Mouse (Mus musculus): ENCODE measurements at regions not wholly inside any gene's neighbourhood (a gene's known extent, or its start where the extent isn't known, plus 50 kb on each side); places are given as distances from the start of the nearest gene placed in this dataset.

DNA sequence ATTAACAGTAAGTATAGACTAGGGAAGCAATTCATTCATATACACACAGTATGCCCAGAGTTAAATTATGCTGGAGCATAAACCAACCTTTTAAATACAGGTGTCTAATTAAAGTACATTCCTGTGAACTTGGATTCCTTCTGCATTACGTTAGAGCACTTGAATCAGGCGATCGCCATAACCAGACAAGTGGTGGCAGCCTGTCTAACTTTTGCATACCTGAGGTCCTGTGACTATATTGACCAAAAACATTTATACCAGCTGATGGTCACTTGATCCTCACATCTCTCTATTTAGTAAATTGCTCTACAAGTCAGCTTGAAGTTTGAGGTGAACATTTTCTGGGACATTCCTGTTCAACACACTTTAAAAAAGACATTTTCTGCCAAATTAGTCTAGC is 330.5 kb downstream of the Tex13c3 start:
- Histone ChIP-seq H3K9me3 (ENCODE audit: control insufficient read depth, low read length) (no peaks in the 10 kb centered on the region), H3K4me1 (ENCODE audit: control insufficient read depth, insufficient read depth, low read length) (no peaks in the 10 kb centered on the region), H3K27ac (ENCODE audit: low read depth, low read length) (no peak overlapping the region), H3K4me3 (ENCODE audit: low read length) (no peak overlapping the region), H3K9ac (ENCODE audit: low read depth, low read length) (no peak overlapping the region), H3K4me2 (replicated peaks; ENCODE audit: low read depth, low read length) (no peak overlapping the region), H3K27me3 (ENCODE audit: control insufficient read depth, insufficient read depth, low read length) (no peaks in the 10 kb centered on the region), H3K36me3 (ENCODE audit: control insufficient read depth, insufficient read depth, low read length) (no peaks in the 10 kb centered on the region)
- ATAC-seq (ENCODE audit: low FRiP score, low TSS enrichment) = no peak
- WGBS = 91% methylated on average over 3 of the region's 3 CpGs

GRCm38 (mm10) chrX:19148672-19149071 is 332.4 kb downstream of the Tex13c3 start:
- Histone ChIP-seq H3K4me3 (ENCODE audit: low read length) (no peak overlapping the region), H3K4me2 (replicated peaks; ENCODE audit: low read depth, low read length) (no peak overlapping the region), H3K9me3 (ENCODE audit: control insufficient read depth, low read length) (no peaks in the 10 kb centered on the region), H3K27ac (ENCODE audit: low read depth, low read length) (no peak overlapping the region), H3K27me3 (ENCODE audit: control insufficient read depth, insufficient read depth, low read length) (no peaks in the 10 kb centered on the region), H3K36me3 (ENCODE audit: control insufficient read depth, insufficient read depth, low read length) (no peaks in the 10 kb centered on the region), H3K4me1 (ENCODE audit: control insufficient read depth, insufficient read depth, low read length) (no peaks in the 10 kb centered on the region), H3K9ac (ENCODE audit: low read depth, low read length) (no peak overlapping the region)
- ATAC-seq (ENCODE audit: low FRiP score, low TSS enrichment) = no peak
- WGBS = 79% methylated on average over 1 of the region's 1 CpGs

- WGBS = 90% methylated on average over 3 of the region's 3 CpGs
- Histone ChIP-seq H3K36me3 (ENCODE audit: control insufficient read depth, insufficient read depth, low read length) (no peaks in the 10 kb centered on the region), H3K9me3 (ENCODE audit: control insufficient read depth, low read length) (no peaks in the 10 kb centered on the region), H3K4me2 (replicated peaks; ENCODE audit: low read depth, low read length) (no peak overlapping the region), H3K4me3 (ENCODE audit: low read length) (no peak overlapping the region), H3K27me3 (ENCODE audit: control insufficient read depth, insufficient read depth, low read length) (no peaks in the 10 kb centered on the region), H3K9ac (ENCODE audit: low read depth, low read length) (no peak overlapping the region), H3K4me1 (ENCODE audit: control insufficient read depth, insufficient read depth, low read length) (no peaks in the 10 kb centered on the region), H3K27ac (ENCODE audit: low read depth, low read length) (no peak overlapping the region)
- ATAC-seq (ENCODE audit: low FRiP score, low TSS enrichment) = no peak
Measured at GRCm38 (mm10) chrX:19148251-19148650, 332.9 kb downstream of the Tex13c3 start.

- no peak for ATAC-seq (ENCODE audit: low FRiP score, low TSS enrichment)
- Histone ChIP-seq H3K4me2 (replicated peaks; ENCODE audit: low read depth, low read length) (no peak overlapping the region), H3K9me3 (ENCODE audit: control insufficient read depth, low read length) (no peaks in the 10 kb centered on the region), H3K27ac (ENCODE audit: low read depth, low read length) (no peak overlapping the region), H3K27me3 (ENCODE audit: control insufficient read depth, insufficient read depth, low read length) (no peaks in the 10 kb centered on the region), H3K4me3 (ENCODE audit: low read length) (no peak overlapping the region), H3K36me3 (ENCODE audit: control insufficient read depth, insufficient read depth, low read length) (no peaks in the 10 kb centered on the region), H3K9ac (ENCODE audit: low read depth, low read length) (no peak overlapping the region), H3K4me1 (ENCODE audit: control insufficient read depth, insufficient read depth, low read length) (no peaks in the 10 kb centered on the region)
- WGBS = 86% methylated on average over 7 of the region's 7 CpGs
Measured at GRCm38 (mm10) chrX:19112753-19113152, 368.4 kb downstream of the Tex13c3 start.

DNA sequence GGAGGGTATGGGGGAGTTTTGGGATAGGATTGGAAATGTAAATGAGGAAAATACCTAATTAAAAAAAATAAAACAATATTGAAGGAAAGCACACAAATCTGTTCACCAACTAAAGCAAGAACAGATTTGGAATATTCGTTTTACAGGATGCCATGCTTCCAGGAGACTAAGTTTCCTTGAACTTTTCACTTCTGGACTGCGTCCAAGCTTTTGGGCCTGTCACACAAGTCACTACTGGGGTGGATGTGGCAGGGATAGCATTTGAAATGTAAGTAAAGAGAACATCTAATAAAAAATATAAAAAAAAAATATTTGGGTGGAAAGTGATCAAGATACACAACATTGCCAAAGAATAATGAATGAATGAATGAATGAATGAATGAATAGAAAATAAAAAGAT is 378.2 kb downstream of the Tex13c3 start:
- no peak overlapping the region for H3K27ac ChIP-seq (ENCODE audit: low read depth, low read length)
- 58% methylated on average over 2 of the region's 2 CpGs for WGBS
- H3K36me3 ChIP-seq (ENCODE audit: control insufficient read depth, insufficient read depth, low read length) = no peaks in the 10 kb centered on the region
- no peak overlapping the region for H3K4me2 ChIP-seq (replicated peaks; ENCODE audit: low read depth, low read length)
- no peaks in the 10 kb centered on the region for H3K4me1 ChIP-seq (ENCODE audit: control insufficient read depth, insufficient read depth, low read length)
- H3K27me3 ChIP-seq (ENCODE audit: control insufficient read depth, insufficient read depth, low read length) = no peaks in the 10 kb centered on the region
- ATAC-seq (ENCODE audit: low FRiP score, low TSS enrichment) = no peak
- no peak overlapping the region for H3K9ac ChIP-seq (ENCODE audit: low read depth, low read length)
- no peak overlapping the region for H3K4me3 ChIP-seq (ENCODE audit: low read length)
- H3K9me3 ChIP-seq (ENCODE audit: control insufficient read depth, low read length) = no peaks in the 10 kb centered on the region

GRCm38 (mm10) chrX:19095960-19096359 is 385.2 kb downstream of the Tex13c3 start:
- H3K4me1 ChIP-seq (ENCODE audit: control insufficient read depth, insufficient read depth, low read length) = no peaks in the 10 kb centered on the region
- H3K27ac ChIP-seq (ENCODE audit: low read depth, low read length) = no peak overlapping the region
- ATAC-seq (ENCODE audit: low FRiP score, low TSS enrichment) = no peak
- H3K27me3 ChIP-seq (ENCODE audit: control insufficient read depth, insufficient read depth, low read length) = no peaks in the 10 kb centered on the region
- no peak overlapping the region for H3K9ac ChIP-seq (ENCODE audit: low read depth, low read length)
- no peak overlapping the region for H3K4me2 ChIP-seq (replicated peaks; ENCODE audit: low read depth, low read length)
- no peaks in the 10 kb centered on the region for H3K9me3 ChIP-seq (ENCODE audit: control insufficient read depth, low read length)
- H3K4me3 ChIP-seq (ENCODE audit: low read length) = no peak overlapping the region
- no peaks in the 10 kb centered on the region for H3K36me3 ChIP-seq (ENCODE audit: control insufficient read depth, insufficient read depth, low read length)

DNA sequence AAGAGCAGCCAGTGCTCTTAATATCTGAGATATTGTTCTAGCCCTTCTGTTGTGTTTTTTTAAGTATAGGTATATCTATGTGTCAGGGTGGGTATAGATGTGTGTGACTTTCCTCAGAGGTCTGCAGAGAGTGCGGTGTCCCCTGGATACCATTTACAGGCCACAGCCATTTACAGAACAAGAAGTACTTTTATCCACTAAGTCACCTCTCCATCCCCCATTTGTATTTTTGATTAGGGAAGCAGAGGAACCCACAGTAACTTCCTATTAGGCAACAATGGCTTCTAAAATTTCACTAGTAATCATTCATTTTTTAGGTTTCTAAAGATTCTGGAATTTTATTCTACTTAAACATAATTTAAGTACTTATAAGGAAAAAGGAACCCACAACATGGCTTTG is 396.7 kb downstream of the Tex13c3 start:
- Histone ChIP-seq H3K9me3 (ENCODE audit: control insufficient read depth, low read length) (no peaks in the 10 kb centered on the region), H3K4me2 (replicated peaks; ENCODE audit: low read depth, low read length) (no peak overlapping the region), H3K9ac (ENCODE audit: low read depth, low read length) (no peak overlapping the region), H3K4me3 (ENCODE audit: low read length) (no peak overlapping the region), H3K36me3 (ENCODE audit: control insufficient read depth, insufficient read depth, low read length) (no peaks in the 10 kb centered on the region), H3K27ac (ENCODE audit: low read depth, low read length) (no peak overlapping the region), H3K4me1 (ENCODE audit: control insufficient read depth, insufficient read depth, low read length) (no peaks in the 10 kb centered on the region), H3K27me3 (ENCODE audit: control insufficient read depth, insufficient read depth, low read length) (no peaks in the 10 kb centered on the region)
- ATAC-seq (ENCODE audit: low FRiP score, low TSS enrichment) = no peak
- 88% methylated on average over 1 of the region's 1 CpGs for WGBS

- no peaks in the 10 kb centered on the region for H3K9me3 ChIP-seq (ENCODE audit: control insufficient read depth, low read length)
- H3K4me1 ChIP-seq (ENCODE audit: control insufficient read depth, insufficient read depth, low read length) = no peaks in the 10 kb centered on the region
- H3K9ac ChIP-seq (ENCODE audit: low read depth, low read length) = no peak overlapping the region
- H3K27me3 ChIP-seq (ENCODE audit: control insufficient read depth, insufficient read depth, low read length) = no peaks in the 10 kb centered on the region
- ATAC-seq (ENCODE audit: low FRiP score, low TSS enrichment) = no peak
- no peak overlapping the region for H3K4me3 ChIP-seq (ENCODE audit: low read length)
- no peak overlapping the region for H3K4me2 ChIP-seq (replicated peaks; ENCODE audit: low read depth, low read length)
- 60% methylated on average over 2 of the region's 2 CpGs for WGBS
- no peak overlapping the region for H3K27ac ChIP-seq (ENCODE audit: low read depth, low read length)
- H3K36me3 ChIP-seq (ENCODE audit: control insufficient read depth, insufficient read depth, low read length) = no peaks in the 10 kb centered on the region
Measured at GRCm38 (mm10) chrX:19080021-19080420, 401.1 kb downstream of the Tex13c3 start.
